In genomic region chr12:69907667-69908510, GRCm38 (mm10) we compare ENCODE assay signal across 8 mouse cellular contexts. TPM values are rescaled to one million over a fixed set of nuclear protein-coding genes. Genes with fewer than 3 reads are reported as not detected.
DNase-seq lines count a peak whose midpoint lies in the region; ATAC-seq and TF ChIP-seq lines count a peak whose summit lies in the region.

No protein-coding gene starts in this region.

- no peak for TF ChIP-seq CTCF in bone marrow, adult 2 months (IDR thresholded peaks at IDR 0.05; ENCODE audit: control insufficient read depth, insufficient read depth, low read length)

- no peaks in the 10 kb centered on the region for H3K36me3 ChIP-seq in embryonic facial prominence, embryonic 15.5 days
- H3K36me3 ChIP-seq in hindbrain, embryonic 13.5 days: no peaks in the 10 kb centered on the region
- no peaks in the 10 kb centered on the region for H3K36me3 ChIP-seq in limb, embryonic 10.5 days

- intact Hi-C loops in gastrocnemius, postnatal 14 days (cut with DNase I; ENCODE audit: low total_unique reads): no loop called here

- TF ChIP-seq POLR2A in bone marrow, adult 2 months (IDR thresholded peaks at IDR 0.05; ENCODE audit: borderline replicate concordance, control insufficient read depth, low read depth, low read length): no peak

- WGBS in bone marrow, adult 2 months: 28% methylated on average over 30 of the region's 30 CpGs
- 5% methylated on average over 30 of the region's 30 CpGs for WGBS in embryonic facial prominence, embryonic 15.5 days
- WGBS in hindbrain, embryonic 13.5 days: 2% methylated on average over 30 of the region's 30 CpGs
- 2% methylated on average over 30 of the region's 30 CpGs for WGBS in limb, embryonic 10.5 days

- no peaks in the 10 kb centered on the region for H3K27me3 ChIP-seq in embryonic facial prominence, embryonic 15.5 days
- no peaks in the 10 kb centered on the region for H3K27me3 ChIP-seq in hindbrain, embryonic 13.5 days
- H3K27me3 ChIP-seq in limb, embryonic 10.5 days (ENCODE audit: low read depth, poor library complexity, severe bottlenecking): peaks cover 21% of the 10 kb centered on the region

- H3K4me2 ChIP-seq in embryonic facial prominence, embryonic 15.5 days (replicated peaks): peak overlapping the region; percentile 59
- peak overlapping the region; percentile 66 for H3K4me2 ChIP-seq in hindbrain, embryonic 13.5 days

- no peak overlapping the region for H3K9ac ChIP-seq in embryonic facial prominence, embryonic 15.5 days
- H3K9ac ChIP-seq in hindbrain, embryonic 13.5 days: peak overlapping the region; percentile 94

- H3K27ac ChIP-seq in bone marrow, adult 2 months (ENCODE audit: control insufficient read depth, insufficient read depth, low read depth, low read length, poor library complexity): peak overlapping the region; percentile 10; the same call in 1 of the 2 replicates
- H3K27ac ChIP-seq in embryonic facial prominence, embryonic 15.5 days (replicated peaks): 0 out of 2 replicates have a peak overlapping the region, but pooled peaks have one; percentile 3
- peak overlapping the region; percentile 98 for H3K27ac ChIP-seq in hindbrain, embryonic 13.5 days
- no peak overlapping the region; the same call in 1 of the 2 replicates for H3K27ac ChIP-seq in limb, embryonic 10.5 days

- H3K4me1 ChIP-seq in bone marrow, adult 2 months (ENCODE audit: control insufficient read depth, insufficient read depth, low read length): peaks cover 2% of the 10 kb centered on the region
- H3K4me1 ChIP-seq in embryonic facial prominence, embryonic 15.5 days: peaks cover 11% of the 10 kb centered on the region
- H3K4me1 ChIP-seq in hindbrain, embryonic 13.5 days (replicated peaks): peaks cover 37% of the 10 kb centered on the region
- H3K4me1 ChIP-seq in limb, embryonic 10.5 days: peaks cover 14% of the 10 kb centered on the region

- H3K4me3 ChIP-seq in bone marrow, adult 2 months (replicated peaks; ENCODE audit: control insufficient read depth, low read depth, low read length): no peak overlapping the region
- H3K4me3 ChIP-seq in embryonic facial prominence, embryonic 15.5 days (replicated peaks): peak overlapping the region; percentile 34
- peak overlapping the region; percentile 63 for H3K4me3 ChIP-seq in hindbrain, embryonic 13.5 days
- peak overlapping the region; percentile 52 for H3K4me3 ChIP-seq in limb, embryonic 10.5 days

- peak; percentile 75 for ATAC-seq in embryonic facial prominence, embryonic 15.5 days (ENCODE audit: insufficient number of reproducible peaks, low FRiP score, low TSS enrichment, low read depth)
- peak; percentile 92 for ATAC-seq in hindbrain, embryonic 13.5 days (ENCODE audit: low FRiP score)

- peak; percentile 20 for DNase-seq in gastrocnemius, postnatal 14 days
- no peak for DNase-seq in gastrocnemius, adult 8-10 months (ENCODE audit: low spot score in 2 of 2)
- DNase-seq in limb, embryonic 10.5 days (ENCODE audit: low spot score): peak; percentile 75
- peak; percentile 75 for DNase-seq in neural tube, embryonic 10.5 days (ENCODE audit: extremely low spot score, low spot score)
- DNase-seq in urinary bladder, postnatal 4 days (ENCODE audit: low spot score in 2 of 2): no peak

- no peaks in the 10 kb centered on the region for H3K9me3 ChIP-seq in embryonic facial prominence, embryonic 15.5 days (replicated peaks)
- no peaks in the 10 kb centered on the region for H3K9me3 ChIP-seq in hindbrain, embryonic 13.5 days
- no peaks in the 10 kb centered on the region for H3K9me3 ChIP-seq in limb, embryonic 10.5 days (replicated peaks)

RNA-seq across cellular contexts. Expression of gene Map4k5, which starts 14.9 kb away (rescaled TPM):
- total RNA-seq in gastrocnemius, postnatal 14 days (2021): 10 to 100 TPM; 20.3 to 21.3 TPM
- total RNA-seq in gastrocnemius, adult 8-10 months (2022): 10 to 100 TPM; 19.7 to 22.9 (median 22.4) TPM
- polyA plus RNA-seq in bone marrow, adult 2 months (2011; ENCODE audit: insufficient read depth, insufficient read length, low replicate concordance, missing spikeins): 21.5 and 25.7 TPM in 2 replicates
- 36.5 and 36.6 TPM in 2 replicates for polyA plus RNA-seq in embryonic facial prominence, embryonic 15.5 days (2015; fragmentation: Nextera tagmentation; extraction: Ambion mirVana)
- polyA plus RNA-seq in hindbrain, embryonic 13.5 days (2015; fragmentation: Nextera tagmentation; extraction: Ambion mirVana): 30.7 and 30.9 TPM in 2 replicates
- polyA plus RNA-seq in limb, embryonic 10.5 days (2016; fragmentation: Nextera tagmentation; extraction: Ambion mirVana): 28.1 and 33.9 TPM in 2 replicates

RNA-seq across cellular contexts. Expression of gene Atl1, which starts 15.5 kb away (rescaled TPM):
- total RNA-seq in gastrocnemius, postnatal 14 days (2021): 1 to 10 TPM; 1.3 to 2.7 TPM
- total RNA-seq in gastrocnemius, adult 8-10 months (2022): 1 to 10 TPM in 3 of 4 experiments, under 1 TPM in 1; 0.87 to 3.8 (median 1.8) TPM
- 0.50 and 2.7 TPM in 2 replicates for polyA plus RNA-seq in bone marrow, adult 2 months (2011; ENCODE audit: insufficient read depth, insufficient read length, low replicate concordance, missing spikeins)
- polyA plus RNA-seq in embryonic facial prominence, embryonic 15.5 days (2015; fragmentation: Nextera tagmentation; extraction: Ambion mirVana): 7.3 and 8.6 TPM in 2 replicates
- polyA plus RNA-seq in hindbrain, embryonic 13.5 days (2015; fragmentation: Nextera tagmentation; extraction: Ambion mirVana): 126 and 131 TPM in 2 replicates
- polyA plus RNA-seq in limb, embryonic 10.5 days (2016; fragmentation: Nextera tagmentation; extraction: Ambion mirVana): 1.8 and 4.7 TPM in 2 replicates

Comparison
In these comparisons a context has a peak if more than half of its experiments do, and no peak if none do; other contexts are left out.
1. DNase-seq: peak in gastrocnemius, postnatal 14 days (single experiment), limb, embryonic 10.5 days (single experiment) and neural tube, embryonic 10.5 days (single experiment); none in gastrocnemius, adult 8-10 months (0 of 2) and urinary bladder, postnatal 4 days (0 of 2).
2. RNA of gene Atl1, which starts 15.5 kb away (polyA plus RNA-seq): 126 to 131 TPM in hindbrain, embryonic 13.5 days; 7.3 to 8.6 TPM in embryonic facial prominence, embryonic 15.5 days, 1.8 to 4.7 TPM in limb, embryonic 10.5 days and 0.50 to 2.7 TPM in bone marrow, adult 2 months; every median in the first group is over 10 times any median in the second.